Mouse (Mus musculus) layer of hippocampus, adult 18-20 months (tissue): ENCODE measurements around the gene Cd209a. TPM values are rescaled to one million over a fixed set of nuclear protein-coding genes. Genes with fewer than 3 reads are reported as not detected.
"Not testable (repeated sequence)": the region's sequence is repeated elsewhere in the genome, so short reads cannot be mapped to it uniquely, and the experiment has no call there.

Source experiments
- DNase-seq, 2 experiments: peaks; one replicate each; pipeline ENCODE4 v3.0.0; 2022; ENCODE audit warnings: low spot score in 2 of 2
- long read RNA-seq: library from polyadenylated mRNA; stranded (forward); transcript quantifications from one replicate; pipeline ENCODE4 v2.0.0, GENCODE M21; 2021
- microRNA-seq, 2 experiments: library from miRNA; unstranded; fragments of <30 nt; microRNA quantifications; one replicate each; pipeline ENCODE4 v1.2.0; 2021
- total RNA-seq, 2 experiments: library from RNA; stranded (reverse); gene quantifications; 2 replicates each; pipeline ENCODE4 v1.2.3; 2021

Cd209a gene
- total RNA-seq, result 1 to 10 TPM in 1 of 2 experiments, under 1 TPM in 1; 0.57 to 1.0 TPM
- long read RNA-seq, result 0 reads

DNA sequence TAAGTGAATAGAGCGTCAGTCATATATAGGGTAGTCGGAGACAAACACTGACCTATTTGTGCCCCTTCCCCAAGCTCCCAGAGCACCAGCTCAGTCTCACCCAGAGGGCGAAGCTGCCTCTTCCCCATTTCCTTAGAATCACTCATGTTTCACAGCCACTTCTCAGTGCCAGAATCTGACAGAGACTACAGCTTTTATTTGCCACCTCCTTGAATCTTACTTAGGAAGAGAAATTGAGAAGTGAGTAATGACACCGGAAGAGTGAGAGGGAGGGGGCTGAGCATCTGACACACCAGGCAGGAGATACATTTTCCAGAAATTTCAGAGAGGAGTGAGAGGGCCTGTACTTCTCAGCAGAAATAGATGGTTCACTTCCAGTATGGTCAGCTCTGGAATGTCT lies at the start of gene Cd209a:
Gene Cd209a (minus strand): TSS at position 224 of the 400 bp plus-strand sequence.
- no peak for DNase-seq

DNA sequence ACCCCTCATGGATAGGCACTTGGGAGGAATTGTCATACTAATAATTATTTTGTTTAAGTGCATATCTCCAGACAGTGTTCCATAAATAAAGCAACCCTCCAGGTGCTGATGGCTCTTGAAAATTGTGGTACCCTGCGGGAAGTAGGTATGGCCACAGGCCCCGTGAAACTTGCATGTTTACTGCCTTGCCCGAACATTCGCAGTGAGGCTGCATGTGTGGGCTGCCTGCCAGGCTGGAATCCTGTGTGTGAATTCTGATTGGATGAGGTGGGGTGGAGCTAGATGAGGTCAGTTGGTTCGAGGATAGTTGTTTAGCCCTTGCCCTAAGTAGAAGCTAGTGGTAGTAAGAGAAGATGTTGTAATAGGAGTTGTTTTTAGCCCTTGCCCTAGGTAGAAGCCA lies 19.9 kb upstream of the Cd209a start:
- DNase-seq, result not testable (repeated sequence)

DNA sequence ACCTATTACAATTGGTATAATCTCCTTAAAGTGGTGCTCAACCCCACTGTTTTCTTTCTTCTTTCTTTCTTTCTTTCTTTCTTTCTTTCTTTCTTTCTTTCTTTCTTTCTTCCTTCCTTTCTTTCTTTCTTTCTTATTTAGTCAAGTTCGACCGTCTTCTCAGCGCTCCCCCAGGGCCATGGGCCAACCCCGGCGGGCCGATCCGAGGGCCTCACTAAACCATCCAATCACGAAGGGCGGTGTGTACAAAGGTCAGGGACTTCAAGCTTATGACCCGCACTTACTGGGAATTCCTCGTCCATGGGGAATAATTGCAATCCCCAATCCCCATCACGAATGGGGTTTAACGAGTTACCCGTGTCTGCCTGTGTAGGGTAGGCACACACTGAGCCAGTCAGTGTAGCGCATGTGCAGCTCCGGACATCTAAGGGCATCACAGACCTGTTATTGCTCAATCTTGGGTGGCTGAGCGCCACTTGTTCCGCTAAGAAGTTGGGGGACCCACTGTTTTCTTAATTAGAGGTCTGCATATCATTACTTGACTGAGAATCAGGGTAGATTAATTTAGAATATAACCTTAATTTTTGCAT lies 5.6 kb upstream of the Cd209a start:
- peak in 1 of 2 experiments; percentile 25 for DNase-seq

DNA sequence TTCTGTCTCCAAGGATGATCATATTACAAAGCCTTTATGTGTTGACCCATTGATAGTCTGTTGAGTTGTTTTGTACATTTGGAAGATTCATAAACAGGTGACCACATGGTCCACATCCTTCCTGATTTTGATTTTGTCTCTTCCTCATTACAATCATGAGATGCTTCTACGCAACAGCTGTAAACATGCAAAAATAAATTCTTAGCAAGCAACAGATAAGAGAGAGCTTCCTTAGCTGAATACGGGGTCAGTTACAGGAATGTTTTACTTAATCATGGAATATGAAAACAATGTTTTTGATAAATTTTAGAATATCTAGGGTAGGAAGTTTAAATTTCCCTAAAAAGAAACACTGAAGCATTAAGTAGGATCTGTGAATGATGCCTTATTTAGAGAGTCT lies 11.8 kb downstream of the Cd209a start:
- no peak for DNase-seq

DNA sequence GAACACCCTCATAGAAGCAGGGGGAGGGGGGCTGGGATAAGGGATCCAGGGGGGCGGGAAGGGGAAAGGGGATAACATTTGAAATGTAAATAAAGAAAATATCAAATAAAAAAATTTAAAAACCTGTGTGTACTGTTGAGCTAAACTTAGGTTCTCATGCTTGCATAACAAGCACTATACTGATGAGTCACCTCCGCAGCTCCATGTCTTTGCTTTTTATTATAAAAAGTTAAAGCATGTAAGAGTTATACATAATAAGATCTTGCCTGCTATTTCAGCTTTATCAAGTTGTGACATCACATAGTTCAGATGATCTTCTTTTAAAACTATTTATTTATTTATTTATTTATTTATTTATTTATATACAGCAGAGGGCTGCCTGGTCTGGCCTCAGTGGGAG lies 13.2 kb downstream of the Cd209a start:
- no peak for DNase-seq

DNA sequence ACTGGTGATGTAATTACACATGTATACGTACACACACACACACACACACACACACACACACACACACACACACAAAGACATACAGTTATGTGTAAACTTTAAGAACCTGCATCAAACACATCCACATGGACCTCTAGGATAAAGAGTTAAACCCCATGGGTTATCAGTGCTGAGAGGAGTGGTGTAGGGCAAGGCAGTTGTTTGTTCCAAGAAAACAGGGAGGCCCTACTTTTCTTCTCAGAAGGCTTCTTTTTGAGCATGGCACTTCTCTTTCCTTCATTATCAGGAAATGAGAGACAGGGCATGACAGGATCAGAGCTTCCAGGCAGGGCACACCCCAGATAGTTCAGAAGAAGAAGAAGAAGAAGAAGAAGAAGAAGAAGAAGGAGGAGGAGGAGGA lies 14.7 kb downstream of the Cd209a start:
- no peak for DNase-seq

DNA sequence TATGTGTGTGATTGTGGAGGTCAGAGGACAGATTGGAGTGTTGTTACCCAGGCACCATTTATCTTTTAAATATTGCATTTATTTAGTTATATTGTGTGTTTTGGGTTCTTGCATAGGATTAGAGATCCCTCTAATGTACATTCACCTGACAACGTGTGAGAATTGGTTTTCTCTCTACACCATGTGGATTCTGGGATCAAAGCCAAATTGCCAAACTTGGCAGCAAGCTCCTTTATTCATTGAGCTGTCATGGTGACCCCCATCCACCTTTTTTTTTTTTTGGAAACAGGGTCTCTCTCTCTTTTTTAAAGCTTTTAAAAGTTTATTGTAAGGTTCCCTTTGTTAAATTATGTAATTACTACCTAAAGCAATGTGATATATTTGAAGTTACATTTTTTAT lies 27.7 kb downstream of the Cd209a start:
- DNase-seq, result no peak

DNA sequence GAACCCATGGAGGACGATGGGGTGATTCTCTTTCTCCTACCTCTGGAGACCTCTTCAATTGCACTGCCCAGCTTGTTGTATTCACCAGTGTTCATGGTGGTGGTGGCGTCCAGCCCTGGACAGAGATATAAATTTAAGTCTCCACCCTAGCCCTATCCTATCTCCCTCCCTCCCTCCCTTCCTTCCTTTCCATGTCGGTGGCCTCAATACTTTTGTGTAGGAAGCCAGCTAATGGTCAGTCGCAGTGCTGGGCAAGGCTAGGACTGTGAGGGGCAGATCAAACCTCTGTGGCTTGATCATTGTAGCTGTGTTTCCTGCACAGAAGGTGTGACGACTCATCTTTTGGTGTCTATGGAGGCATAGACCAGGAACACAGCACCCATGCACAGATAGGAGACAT lies 28.2 kb downstream of the Cd209a start, which contains the start of gene Clec4g:
Gene Clec4g (minus strand): TSS at position 101 of the 400 bp plus-strand sequence.
- DNase-seq, result no peak

DNA sequence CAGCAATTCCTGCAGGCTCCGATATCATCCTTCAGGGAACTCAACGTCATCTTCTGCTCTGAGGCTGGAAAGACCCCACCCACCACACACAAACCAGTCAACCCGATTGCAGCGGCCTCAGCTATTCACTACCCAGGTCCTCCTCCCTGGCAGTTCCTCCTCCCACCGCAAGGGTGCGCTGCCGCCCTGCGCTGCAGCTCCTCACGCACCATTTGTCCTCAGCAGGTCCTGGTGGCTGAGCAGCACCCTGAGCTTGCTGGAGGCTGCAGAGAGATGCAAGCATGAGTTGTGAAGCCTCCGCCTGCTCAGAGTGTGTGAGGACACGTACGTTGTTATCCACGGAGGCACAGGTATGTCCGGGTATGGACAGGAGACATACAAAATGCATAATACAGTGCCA lies 30.2 kb downstream of the Cd209a start:
- DNase-seq, result peak; percentile 20 to 57

DNA sequence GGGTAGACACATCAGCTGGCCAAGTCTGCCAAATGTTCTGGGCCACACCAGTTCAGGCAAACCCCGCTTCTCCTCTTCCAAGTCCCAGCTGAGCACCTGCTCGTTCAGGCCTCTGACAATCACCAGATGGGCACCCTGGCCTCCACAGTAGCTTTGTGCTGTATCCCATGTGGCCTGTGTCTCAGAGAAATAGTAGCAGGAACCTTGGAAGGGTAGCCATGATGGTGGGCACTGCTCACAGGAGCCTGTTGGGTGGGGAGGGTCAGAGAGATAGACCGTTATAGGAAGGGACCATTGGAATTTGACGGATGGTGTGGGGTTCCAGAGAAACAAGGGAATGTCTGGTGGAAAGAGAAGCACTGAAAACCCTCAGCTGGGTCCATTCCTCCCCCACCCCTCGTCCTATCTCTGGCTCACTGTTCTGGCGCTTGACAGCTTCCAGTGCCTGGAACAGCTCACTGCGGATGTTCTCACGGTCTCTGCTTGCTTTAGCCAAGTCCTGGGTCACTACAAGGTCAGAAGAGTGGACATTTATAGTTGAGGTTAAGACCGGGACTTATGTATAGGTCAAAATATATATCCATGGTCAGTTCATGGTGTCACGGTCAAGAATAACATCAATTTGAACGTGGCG lies 31.3 kb downstream of the Cd209a start:
- DNase-seq, result no peak

DNA sequence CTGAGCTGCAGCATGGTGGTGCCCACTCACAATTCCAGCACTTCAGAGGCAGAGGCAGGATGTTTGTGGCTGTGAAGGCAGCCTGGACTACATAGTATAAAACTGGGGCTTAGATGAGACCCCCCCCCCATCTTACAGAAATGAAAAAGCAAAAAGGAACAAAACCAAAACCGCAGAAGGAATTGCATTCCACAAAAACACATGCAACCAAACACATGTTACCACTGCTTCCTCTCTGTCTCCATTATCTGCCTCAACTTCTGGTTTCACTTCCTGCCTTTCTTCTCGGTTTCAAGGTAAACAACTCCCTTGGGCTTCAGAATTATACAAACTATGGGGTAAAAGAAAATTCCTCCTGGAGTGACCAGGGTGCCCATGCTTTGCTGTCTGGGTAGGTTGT lies 37.1 kb downstream of the Cd209a start:
- DNase-seq, result no peak

DNA sequence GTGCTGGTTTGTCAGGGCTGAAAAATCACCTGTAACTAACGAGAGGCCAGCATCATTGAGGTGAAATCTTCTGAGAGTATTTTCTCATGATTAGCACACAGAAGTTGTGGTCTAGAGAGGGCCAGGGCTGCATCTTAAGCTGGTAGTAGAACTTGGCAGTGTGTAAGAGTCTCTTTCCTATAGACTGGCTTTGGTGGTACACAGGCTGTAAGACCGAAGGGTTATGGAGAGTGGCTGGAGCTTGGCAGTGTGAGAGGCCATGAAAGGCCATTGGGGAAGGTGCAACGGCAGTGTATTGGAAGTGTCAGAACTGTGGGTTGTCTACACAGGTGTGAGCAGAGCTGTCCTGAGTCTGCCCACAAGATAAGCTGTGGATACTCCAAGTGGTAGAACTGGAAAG lies 38.5 kb downstream of the Cd209a start:
- DNase-seq, result no peak

DNA sequence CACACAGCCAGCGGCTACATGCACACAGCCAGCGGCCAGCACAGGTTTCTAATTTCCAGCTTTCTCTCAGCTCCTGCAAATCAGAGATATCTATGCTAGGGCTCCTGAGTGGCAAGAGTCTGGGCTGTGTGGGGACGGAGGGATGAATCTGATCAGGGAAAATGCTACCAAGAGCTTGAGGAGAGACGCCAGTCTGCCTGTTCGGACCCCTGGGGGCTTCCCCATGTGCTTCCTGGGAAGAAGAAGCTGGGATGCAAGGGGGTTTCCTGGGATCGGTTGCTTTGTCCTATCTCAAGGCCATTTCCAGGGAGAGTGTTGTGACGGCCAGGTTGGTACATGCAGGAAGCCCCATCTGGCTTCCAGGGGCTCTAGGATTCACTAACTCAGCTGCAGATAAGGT lies 41.2 kb downstream of the Cd209a start:
- DNase-seq, result no peak

DNA sequence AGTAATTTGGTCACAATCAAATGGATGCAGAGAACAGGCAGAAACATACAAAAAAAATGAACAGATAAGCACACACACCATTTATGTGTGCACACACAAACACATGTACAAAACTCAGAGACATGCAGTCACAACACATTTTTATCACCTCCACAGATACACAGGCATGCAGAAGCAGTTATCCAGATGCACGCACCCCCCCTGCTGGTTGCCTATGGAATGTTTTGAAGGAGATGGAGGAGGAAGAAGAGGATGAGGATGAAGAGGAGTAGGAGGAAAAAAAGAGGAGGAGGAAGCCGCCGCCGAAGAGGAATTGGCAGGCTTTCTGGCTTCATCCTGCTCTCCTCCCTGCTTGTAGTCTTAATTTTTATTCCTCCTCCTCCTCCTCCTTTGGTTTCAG lies 43.1 kb downstream of the Cd209a start:
- DNase-seq, result peak in 1 of 2 experiments; percentile 55

DNA sequence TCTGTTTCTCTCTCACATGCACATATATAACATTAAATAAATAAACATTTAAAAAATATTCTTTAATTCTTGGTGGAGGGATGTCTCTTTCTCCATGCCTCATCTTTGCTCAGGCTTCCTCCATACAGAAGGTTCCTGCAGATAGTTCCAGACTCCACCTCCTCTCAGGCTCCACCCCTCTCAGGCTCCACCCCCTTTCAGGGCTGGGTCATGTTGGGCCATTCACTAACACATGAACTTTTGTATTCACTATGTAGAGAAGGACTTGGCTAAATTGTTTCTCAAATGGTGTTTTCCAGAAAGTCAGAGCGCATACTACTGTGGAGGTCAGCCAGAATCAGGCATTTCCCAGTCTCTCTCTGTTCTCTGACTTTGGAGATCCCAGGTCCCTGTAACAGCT lies 47.3 kb downstream of the Cd209a start:
- no peak for DNase-seq

DNA sequence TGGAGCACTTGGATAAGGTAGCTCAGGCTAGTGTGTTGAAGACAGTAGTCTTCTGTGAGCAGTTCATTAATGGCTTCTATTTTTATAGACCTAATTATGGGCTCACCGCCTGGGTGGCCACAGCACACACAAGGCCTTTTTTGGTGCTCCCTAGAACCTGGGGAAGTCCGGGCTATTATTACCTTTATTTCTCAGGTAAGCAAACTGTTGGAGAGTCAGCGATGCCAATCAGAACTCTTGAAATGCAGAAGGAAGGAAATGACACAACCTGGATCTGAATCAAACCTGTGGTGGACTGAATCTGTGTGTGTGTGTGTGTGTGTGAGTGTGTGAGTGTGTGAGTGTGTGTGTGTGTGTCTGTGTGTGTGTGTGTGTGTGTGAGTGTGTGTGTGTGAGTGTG lies 54.7 kb downstream of the Cd209a start, which contains the start of gene Fcer2a:
Gene Fcer2a (minus strand): TSS at position 55 of the 400 bp plus-strand sequence.
- no peak for DNase-seq

Small RNAs within 50 kb of the gene (microRNA-seq; reads per million reads assigned to microRNA genes)
- gene Gm24934, result 0 reads per million in 2 experiments

Other genes starting within 250 kb of the Cd209a start
- gene Mcoln1, start 248.5 kb downstream of the Cd209a start, total RNA-seq, result 10 to 100 TPM; 76.0 to 77.3 TPM
- gene Pnpla6, start 233.6 kb downstream of the Cd209a start, total RNA-seq, result 10 to 100 TPM; 71.8 to 76.2 TPM
- gene C330021F23Rik, start 181.0 kb downstream of the Cd209a start, total RNA-seq, result not detected
- 10 to 100 TPM; 31.1 to 36.9 TPM for gene Camsap3, start 161.7 kb downstream of the Cd209a start, total RNA-seq
- gene Xab2, start 127.7 kb downstream of the Cd209a start, total RNA-seq, result 10 to 100 TPM; 39.6 to 41.2 TPM
- 10 to 100 TPM; 80.9 to 84.3 TPM for gene Pet100, start 127.4 kb downstream of the Cd209a start, total RNA-seq
- under 1 TPM in 1 of 2 experiments, not detected in 1; 0.92 TPM for gene Pcp2, start 123.4 kb downstream of the Cd209a start, total RNA-seq
- gene Stxbp2, start 118.0 kb downstream of the Cd209a start, total RNA-seq, result 10 to 100 TPM; 43.6 to 52.5 TPM
- under 1 TPM; 0.74 to 0.79 TPM for gene Retn, start 93.2 kb downstream of the Cd209a start, total RNA-seq
- gene Mcemp1, start 83.2 kb downstream of the Cd209a start, total RNA-seq, result under 1 TPM in 1 of 2 experiments, not detected in 1; 0.23 TPM
- gene Fcor, start 76.6 kb downstream of the Cd209a start, total RNA-seq, result 10 to 100 TPM; 12.9 to 14.8 TPM
- gene Trappc5, start 72.7 kb downstream of the Cd209a start, total RNA-seq, result 10 to 100 TPM; 29.8 to 32.4 TPM
- not detected for gene Fcer2a, start 54.8 kb downstream of the Cd209a start, total RNA-seq
- not detected for gene Clec4g, start 28.3 kb downstream of the Cd209a start, total RNA-seq
- gene Cd209e, start 105.3 kb upstream of the Cd209a start, total RNA-seq, result not detected
- not detected for gene Cd209d, start 129.6 kb upstream of the Cd209a start, total RNA-seq
- 1 to 10 TPM in 1 of 2 experiments, under 1 TPM in 1; 0.58 to 1.4 TPM for gene Cd209b, start 177.9 kb upstream of the Cd209a start, total RNA-seq
- gene Cd209c, start 205.8 kb upstream of the Cd209a start, total RNA-seq, result under 1 TPM in 1 of 2 experiments, not detected in 1; 0.57 TPM